Mouse (Mus musculus) megakaryocyte-erythroid progenitor cell, adult 5 weeks (primary cell): Measurements from ENCODE around the gene Yipf6. TPM values are rescaled to one million over a fixed set of nuclear protein-coding genes. Genes with fewer than 3 reads are reported as not detected.

Experiments
- polyA plus RNA-seq: library from polyadenylated mRNA; stranded (reverse); fragments of >175 nt; gene quantifications from 2 replicates; pipeline ENCODE4 v1.2.3, GENCODE M21; 2012

Yipf6 gene
- polyA plus RNA-seq = 11.7 and 22.9 TPM in 2 replicates

GRCm38 (mm10) chrX:98936101-98936500 is at the start of gene Yipf6:
Gene Yipf6, plus strand, starts transcription at chrX:98936316.

GRCm38 (mm10) chrX:98890406-98891116 is 45.6 kb upstream of the Yipf6 start, which contains the start of gene Ophn1:
Gene Ophn1, minus strand, starts transcription at chrX:98891025.

Other genes starting within 250 kb of the Yipf6 start
- gene Ophn1, start 45.3 kb upstream of the Yipf6 start, polyA plus RNA-seq = 0.93 and 1.1 TPM in 2 replicates
- gene Stard8, start 66.9 kb downstream of the Yipf6 start, polyA plus RNA-seq = 2.2 and 5.5 TPM in 2 replicates
- gene Efnb1, start 199.8 kb downstream of the Yipf6 start, polyA plus RNA-seq = 9.4 and 10.2 TPM in 2 replicates